Mouse (Mus musculus) stomach, embryonic 16.5 days (tissue): ENCODE results near the gene Sh2d1b2. TPM values are rescaled to one million over a fixed set of nuclear protein-coding genes. Genes with fewer than 3 reads are reported as not detected.
"Not testable (repeated sequence)": the region's sequence is repeated elsewhere in the genome, so short reads cannot be mapped to it uniquely, and the experiment has no call there.

Experiments used
- ATAC-seq: fragments of 200-750 bp; cut with Nextera tagmentation; 2 replicates; pipeline ENCODE4 v1.8.0; 2017; ENCODE audit warnings: moderate number of reproducible peaks, moderate TSS enrichment; ENCODE audit not compliant: insufficient read depth, low FRiP score
- H3K27ac ChIP-seq: fragments of 300-500 bp; sonication (generic); 2 replicates; pipeline ENCODE4 v1.5.1; 2014; ENCODE audit warnings: low read length
- H3K27me3 ChIP-seq: fragments of 300-500 bp; sonication (generic); 2 replicates; pipeline ENCODE4 v1.6.1; 2014; ENCODE audit warnings: low read length, control low read depth, mixed read lengths; ENCODE audit not compliant: control insufficient read depth, insufficient read depth
- H3K36me3 ChIP-seq: fragments of 300-500 bp; sonication (generic); 2 replicates; pipeline ENCODE4 v1.6.1; 2014; ENCODE audit warnings: low read length; ENCODE audit not compliant: control insufficient read depth, insufficient read depth
- H3K4me1 ChIP-seq: fragments of 300-500 bp; sonication (generic); 2 replicates; pipeline ENCODE4 v1.6.1; 2014; ENCODE audit warnings: low read length, control low read depth, mixed read lengths; ENCODE audit not compliant: control insufficient read depth, insufficient read depth
- H3K4me2 ChIP-seq: fragments of 300-500 bp; sonication (generic); 2 replicates; pipeline ENCODE4 v1.6.1; 2014; ENCODE audit warnings: low read depth, low read length, mixed read lengths
- H3K4me3 ChIP-seq: fragments of 300-500 bp; sonication (generic); replicated peaks from 2 replicates; pipeline ENCODE4 v1.5.1; 2014; ENCODE audit warnings: mild to moderate bottlenecking, low read length
- H3K9ac ChIP-seq: fragments of 300-500 bp; sonication (generic); 2 replicates; pipeline ENCODE4 v1.6.1; 2014; ENCODE audit warnings: low read length
- H3K9me3 ChIP-seq: fragments of 300-500 bp; sonication (generic); replicated peaks from 2 replicates; pipeline ENCODE4 v1.6.1; 2016; ENCODE audit warnings: low read length, control low read depth; ENCODE audit not compliant: control insufficient read depth
- WGBS: fragments of 180-500 bp; shearing (Covaris S2); extraction: QIAGEN DNeasy Blood & Tissue Kit; methylation state at CpG from one replicate; pipeline ENCODE4 v1.1.7; 2014; 5-methylcytosine and 5-hydroxymethylcytosine counted together
- polyA plus RNA-seq: library from polyadenylated mRNA; unstranded; fragments of >200 nt; fragmentation: Nextera tagmentation; extraction: Ambion mirVana; gene quantifications from 2 replicates; pipeline ENCODE4 v1.2.1, GENCODE M21; 2015

Gene Sh2d1b2
- not detected in 2 replicates for polyA plus RNA-seq

GRCm38 (mm10) chr1:170232688-170233087 lies at the start of gene Sh2d1b2:
Gene Sh2d1b2 (plus strand): TSS chr1:170232749.
- 66% methylated on average over 5 of the region's 6 CpGs for whole genome bisulfite sequencing
- not testable (repeated sequence) for H3K27me3 ChIP-seq, ATAC-seq, H3K9me3 ChIP-seq, H3K27ac ChIP-seq, H3K9ac ChIP-seq, H3K4me2 ChIP-seq, H3K36me3 ChIP-seq, H3K4me1 ChIP-seq, H3K4me3 ChIP-seq

DNA sequence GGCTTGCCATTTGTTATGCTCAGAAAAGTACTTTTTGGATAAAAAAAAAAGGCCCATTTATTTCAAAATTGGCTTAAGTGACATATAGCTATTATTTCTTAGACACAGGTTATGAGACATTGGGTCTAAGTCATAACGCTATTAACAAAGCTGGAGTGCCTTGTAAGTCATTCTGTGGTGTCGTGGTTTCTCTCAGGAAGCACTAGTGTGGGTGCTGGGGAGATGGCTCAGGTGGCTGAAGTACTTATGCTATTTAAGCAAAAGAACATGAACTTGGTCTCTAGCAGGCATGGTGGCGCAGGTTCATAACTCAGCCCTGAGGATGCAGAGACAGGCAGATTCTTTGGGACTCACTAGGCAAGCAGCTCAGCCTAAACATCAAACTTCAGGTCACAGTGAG lies 47.4 kb upstream of the Sh2d1b2 start:
- Histone ChIP-seq H3K27ac (no peak overlapping the region), H3K27me3 (no peaks in the 10 kb centered on the region), H3K4me1 (no peaks in the 10 kb centered on the region), H3K4me3 (no peak overlapping the region), H3K9me3 (no peaks in the 10 kb centered on the region), H3K36me3 (no peaks in the 10 kb centered on the region), H3K4me2 (no peak overlapping the region), H3K9ac (no peak overlapping the region)
- 85% methylated on average over 3 of the region's 3 CpGs for WGBS
- ATAC-seq: no peak

- Histone ChIP-seq H3K36me3 (no peaks in the 10 kb centered on the region), H3K27ac (no peak overlapping the region), H3K9me3 (no peaks in the 10 kb centered on the region), H3K4me2 (no peak overlapping the region), H3K4me1 (no peaks in the 10 kb centered on the region), H3K9ac (no peak overlapping the region), H3K27me3 (no peaks in the 10 kb centered on the region), H3K4me3 (no peak overlapping the region)
- no peak for ATAC-seq
- 72% methylated on average over 5 of the region's 5 CpGs for WGBS
Measured at GRCm38 (mm10) chr1:170186531-170186930, 46.0 kb upstream of the Sh2d1b2 start.

DNA sequence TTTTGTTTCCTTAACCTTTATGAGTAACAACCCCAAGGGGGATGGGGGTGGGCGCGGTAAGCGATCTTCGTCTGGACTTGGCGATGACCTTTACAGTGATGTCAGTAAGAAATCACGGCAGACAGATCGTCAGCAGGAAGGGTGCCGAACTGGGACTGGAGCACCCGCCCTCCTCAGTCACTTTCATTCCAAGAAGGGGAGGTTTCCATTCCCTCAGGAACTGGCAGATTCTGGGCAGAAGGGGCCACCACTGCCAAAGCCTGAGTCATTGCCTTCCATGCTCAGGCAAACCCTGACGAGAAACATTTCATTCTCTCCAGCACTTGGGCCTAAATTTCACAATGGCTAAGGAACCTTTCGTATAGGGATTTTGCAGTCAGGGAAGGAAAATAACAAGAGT lies 43.9 kb upstream of the Sh2d1b2 start:
- no peak overlapping the region for H3K27ac ChIP-seq
- H3K4me1 ChIP-seq: no peaks in the 10 kb centered on the region
- WGBS: 62% methylated on average over 11 of the region's 11 CpGs
- peaks cover 10% of the 10 kb centered on the region; the same call in 1 of the 2 replicates for H3K36me3 ChIP-seq
- H3K9me3 ChIP-seq: no peaks in the 10 kb centered on the region
- H3K27me3 ChIP-seq: no peaks in the 10 kb centered on the region
- no peak overlapping the region for H3K4me2 ChIP-seq
- H3K9ac ChIP-seq: no peak overlapping the region
- no peak overlapping the region for H3K4me3 ChIP-seq
- ATAC-seq: no peak

- Histone ChIP-seq H3K4me2 (no peak overlapping the region), H3K27ac (no peak overlapping the region), H3K9me3 (no peaks in the 10 kb centered on the region), H3K9ac (no peak overlapping the region), H3K27me3 (no peaks in the 10 kb centered on the region), H3K4me1 (no peaks in the 10 kb centered on the region), H3K36me3 (peaks cover 21% of the 10 kb centered on the region; the same call in 1 of the 2 replicates), H3K4me3 (no peak overlapping the region)
- WGBS: 53% methylated on average over 4 of the region's 4 CpGs
- ATAC-seq: no peak
Measured at GRCm38 (mm10) chr1:170190225-170190624, 42.3 kb upstream of the Sh2d1b2 start.

GRCm38 (mm10) chr1:170191925-170192324 lies 40.6 kb upstream of the Sh2d1b2 start:
- Histone ChIP-seq H3K27me3 (no peaks in the 10 kb centered on the region), H3K4me2 (no peak overlapping the region), H3K9me3 (no peaks in the 10 kb centered on the region), H3K4me1 (no peaks in the 10 kb centered on the region), H3K27ac (no peak overlapping the region), H3K9ac (no peak overlapping the region), H3K4me3 (no peak overlapping the region), H3K36me3 (peaks cover 28% of the 10 kb centered on the region; the same call in 1 of the 2 replicates)
- 90% methylated on average over 1 of the region's 1 CpGs for WGBS
- no peak for ATAC-seq

- H3K9ac ChIP-seq: no peak overlapping the region
- no peaks in the 10 kb centered on the region for H3K27me3 ChIP-seq
- peaks cover 53% of the 10 kb centered on the region for H3K36me3 ChIP-seq
- H3K4me1 ChIP-seq: no peaks in the 10 kb centered on the region
- H3K4me2 ChIP-seq: no peak overlapping the region
- H3K4me3 ChIP-seq: no peak overlapping the region
- ATAC-seq: no peak
- WGBS: 95% methylated on average over 8 of the region's 8 CpGs
- H3K27ac ChIP-seq: no peak overlapping the region
- no peaks in the 10 kb centered on the region for H3K9me3 ChIP-seq
Measured at GRCm38 (mm10) chr1:170196211-170196610, 36.3 kb upstream of the Sh2d1b2 start.

GRCm38 (mm10) chr1:170200379-170200778 lies 32.2 kb upstream of the Sh2d1b2 start:
- no peak overlapping the region for H3K4me2 ChIP-seq

DNA sequence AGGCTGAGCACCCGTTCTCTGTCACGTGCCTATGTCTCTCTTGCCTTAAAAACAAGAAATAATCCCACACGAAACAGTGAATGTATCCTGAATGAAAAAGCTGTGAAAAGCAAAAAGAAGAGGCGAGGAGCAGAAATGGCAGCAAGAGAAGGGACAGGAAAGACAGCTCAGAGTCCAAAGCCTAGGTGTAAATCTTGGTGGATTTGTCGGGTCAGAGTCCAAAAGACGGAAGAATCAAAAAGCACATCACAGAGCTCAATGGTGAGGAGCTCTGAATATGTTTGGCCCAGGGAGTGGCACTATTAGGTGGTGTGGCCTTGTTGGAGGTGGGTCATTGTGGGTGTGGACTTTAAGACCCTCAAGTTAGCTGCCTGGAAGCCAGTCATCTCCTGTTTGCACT lies 26.2 kb upstream of the Sh2d1b2 start:
- Histone ChIP-seq H3K4me3 (no peak overlapping the region), H3K4me1 (no peaks in the 10 kb centered on the region), H3K4me2 (no peak overlapping the region), H3K9me3 (no peaks in the 10 kb centered on the region), H3K27me3 (no peaks in the 10 kb centered on the region), H3K9ac (no peak overlapping the region), H3K27ac (no peak overlapping the region), H3K36me3 (peaks cover 32% of the 10 kb centered on the region)
- WGBS: 93% methylated on average over 6 of the region's 6 CpGs
- no peak for ATAC-seq

More at GRCm38 (mm10) chr1:170200379-170200778, 32.2 kb upstream of the Sh2d1b2 start:
- H3K27ac ChIP-seq: no peak overlapping the region
- no peaks in the 10 kb centered on the region for H3K4me1 ChIP-seq
- WGBS: 72% methylated on average over 3 of the region's 3 CpGs
- no peaks in the 10 kb centered on the region for H3K9me3 ChIP-seq
- H3K9ac ChIP-seq: no peak overlapping the region
- no peaks in the 10 kb centered on the region for H3K27me3 ChIP-seq
- H3K36me3 ChIP-seq: peaks cover 38% of the 10 kb centered on the region
- no peak for ATAC-seq
- H3K4me3 ChIP-seq: no peak overlapping the region
